Mouse (Mus musculus): ENCODE measurements at regions not wholly inside any gene's neighbourhood (a gene's known extent, or its start where the extent isn't known, plus 50 kb on each side); places are given as distances from the start of the nearest gene placed in this dataset.

DNA sequence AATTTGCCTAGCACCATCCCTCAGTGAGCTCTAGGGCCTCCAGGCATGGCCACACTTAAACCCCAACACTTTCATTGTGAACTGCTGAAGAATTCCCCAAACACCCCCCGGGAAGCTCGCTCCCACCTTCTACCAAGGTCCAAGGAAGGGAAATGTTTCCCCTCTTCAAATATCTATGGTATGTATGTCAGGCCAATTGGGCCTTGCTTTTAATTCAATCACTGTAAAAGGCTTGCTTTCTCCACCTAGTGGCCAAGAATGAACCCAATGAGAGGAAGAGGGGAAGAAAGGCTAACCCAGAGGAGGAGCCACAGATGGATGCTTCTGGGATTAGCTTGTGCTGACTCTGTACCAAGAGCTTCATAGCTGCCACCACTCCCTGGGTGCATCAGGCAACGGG is 336.3 kb upstream of the Tgfbr2 start:
- DNase-seq: no peak

DNA sequence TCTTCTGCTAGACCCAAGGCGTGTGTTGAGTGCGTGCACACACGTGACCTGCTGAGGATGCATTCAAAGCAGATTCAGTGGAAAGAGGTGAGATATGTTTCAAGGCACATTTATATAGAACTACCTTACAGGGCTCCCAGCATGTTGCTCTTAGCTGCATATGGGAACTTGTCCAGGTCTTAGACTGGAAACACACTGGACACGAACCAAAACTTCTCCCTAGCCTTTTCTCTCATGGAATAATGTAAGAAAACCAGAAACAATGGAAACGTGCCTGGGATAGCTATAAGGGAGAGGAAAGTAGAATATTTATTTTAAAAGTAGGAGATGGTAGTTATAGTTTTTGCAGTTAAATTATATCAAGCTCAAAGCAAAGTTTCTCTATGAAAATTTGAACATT is 332.6 kb upstream of the Tgfbr2 start:
- no peak for DNase-seq

DNA sequence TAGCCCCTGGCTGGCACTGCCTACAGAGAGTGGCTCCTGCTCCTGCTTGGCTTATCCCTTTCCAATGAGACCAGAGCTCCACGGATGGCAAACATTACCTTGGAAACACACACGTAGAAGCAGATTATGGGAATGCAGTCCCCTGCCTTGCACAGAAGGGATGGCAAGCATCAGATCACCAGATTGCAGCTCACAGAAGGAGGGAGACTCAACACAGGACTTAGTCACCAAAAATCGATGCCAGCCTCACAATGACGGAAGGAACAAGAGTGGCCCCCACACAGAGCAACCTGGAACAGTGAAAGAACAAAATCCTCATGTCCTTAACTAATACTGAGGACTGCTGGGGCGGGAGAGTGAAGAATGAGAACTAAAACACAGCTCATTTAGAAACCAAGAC is 327.7 kb upstream of the Tgfbr2 start:
- peak; percentile 72 to 79 for DNase-seq

DNA sequence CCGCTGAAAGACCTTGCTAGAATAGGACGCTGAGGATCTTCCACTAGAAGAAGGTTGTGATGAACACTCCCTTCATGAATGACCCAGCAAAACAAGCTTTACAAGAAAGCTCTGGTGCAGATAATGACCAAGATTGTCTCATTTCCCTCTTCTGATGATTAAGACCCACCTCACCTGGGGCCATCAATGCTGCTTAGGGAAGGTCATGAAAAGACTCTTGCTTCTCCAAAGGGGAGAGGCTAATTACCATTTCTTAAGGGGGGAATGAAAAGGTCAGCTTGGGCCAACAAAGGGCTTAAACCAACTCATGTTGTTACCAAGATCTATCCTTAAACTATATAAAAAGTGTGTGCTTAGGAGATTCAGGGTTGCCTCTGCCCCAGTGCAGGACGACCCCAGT is 325.8 kb upstream of the Tgfbr2 start:
- DNase-seq: no peak

DNA sequence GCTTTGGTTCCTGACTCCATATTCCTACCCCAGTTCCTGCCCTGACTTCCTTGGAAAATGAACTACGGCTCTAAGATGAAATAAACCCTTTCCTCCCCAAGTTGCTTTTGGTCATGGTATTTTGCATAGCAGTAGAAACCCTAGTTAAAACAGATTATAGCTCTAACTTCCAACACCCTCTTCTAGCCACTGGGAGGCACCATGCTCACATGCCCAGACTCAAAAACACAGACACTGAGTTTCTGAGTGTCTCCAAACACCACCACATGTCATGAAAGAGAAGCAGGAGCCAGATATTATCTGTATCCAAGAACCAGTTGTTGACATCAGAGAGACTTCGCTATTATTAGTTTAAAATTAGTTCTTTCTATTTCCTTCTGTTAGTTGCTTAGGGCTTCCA is 316.1 kb upstream of the Tgfbr2 start:
- DNase-seq: no peak

DNA sequence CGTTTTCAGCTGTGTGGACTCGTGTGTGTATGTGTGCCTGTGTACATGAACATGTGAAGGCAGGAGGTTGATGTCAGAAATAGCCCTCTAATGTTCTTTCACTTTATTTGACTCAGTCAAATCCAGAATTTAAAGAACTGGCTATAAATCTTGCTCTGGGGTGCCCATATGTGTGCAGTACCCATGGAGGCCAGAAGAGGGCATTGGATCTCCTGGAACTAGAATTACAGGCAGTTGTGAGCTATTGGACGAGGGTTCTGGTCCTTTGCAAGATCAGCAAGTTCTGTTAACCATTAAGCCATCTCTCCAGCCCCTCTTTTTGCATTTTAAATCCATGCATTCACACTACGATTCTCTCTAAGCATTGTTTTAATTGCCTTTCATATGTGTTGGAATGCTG is 314.6 kb upstream of the Tgfbr2 start:
- no peak for DNase-seq

DNA sequence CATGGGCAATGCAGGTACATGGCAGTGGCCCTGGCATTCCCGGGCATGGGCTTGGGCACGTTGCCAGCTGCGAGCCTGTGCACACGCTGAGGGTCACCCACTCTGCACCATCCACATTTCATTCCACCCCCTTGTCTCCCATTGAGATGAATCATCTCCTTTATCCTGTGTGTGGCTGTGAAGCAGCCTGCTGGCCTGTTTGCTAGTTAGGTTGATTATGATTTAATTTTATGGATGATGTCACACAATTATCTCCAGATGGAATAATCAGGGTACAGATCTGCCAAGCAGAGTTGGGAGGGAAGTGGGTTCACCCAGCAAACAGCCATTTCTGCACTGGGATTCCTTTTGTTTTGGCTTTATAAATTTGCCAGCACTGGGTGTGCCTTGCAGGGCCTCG is 314.1 kb upstream of the Tgfbr2 start:
- DNase-seq: peak; percentile 26 to 41

DNA sequence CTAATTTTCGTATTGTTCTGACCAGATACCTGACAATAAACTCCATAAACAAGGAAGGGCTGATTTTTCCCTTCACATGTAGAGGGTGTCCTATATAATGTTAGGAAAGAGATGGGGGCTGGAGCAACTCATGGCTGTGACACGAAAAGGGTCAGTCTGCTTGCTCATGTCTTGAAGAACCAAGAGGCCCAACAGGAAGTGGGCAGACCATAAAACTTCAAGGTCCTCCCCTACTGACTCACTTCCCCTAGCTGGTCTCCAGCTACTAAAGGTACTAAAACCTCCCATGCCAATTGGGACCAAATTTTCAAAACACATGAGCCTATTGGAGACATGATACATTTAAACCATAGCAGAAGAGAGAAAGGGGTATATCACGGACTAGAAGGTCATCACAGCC is 302.1 kb upstream of the Tgfbr2 start:
- no peak for DNase-seq

DNA sequence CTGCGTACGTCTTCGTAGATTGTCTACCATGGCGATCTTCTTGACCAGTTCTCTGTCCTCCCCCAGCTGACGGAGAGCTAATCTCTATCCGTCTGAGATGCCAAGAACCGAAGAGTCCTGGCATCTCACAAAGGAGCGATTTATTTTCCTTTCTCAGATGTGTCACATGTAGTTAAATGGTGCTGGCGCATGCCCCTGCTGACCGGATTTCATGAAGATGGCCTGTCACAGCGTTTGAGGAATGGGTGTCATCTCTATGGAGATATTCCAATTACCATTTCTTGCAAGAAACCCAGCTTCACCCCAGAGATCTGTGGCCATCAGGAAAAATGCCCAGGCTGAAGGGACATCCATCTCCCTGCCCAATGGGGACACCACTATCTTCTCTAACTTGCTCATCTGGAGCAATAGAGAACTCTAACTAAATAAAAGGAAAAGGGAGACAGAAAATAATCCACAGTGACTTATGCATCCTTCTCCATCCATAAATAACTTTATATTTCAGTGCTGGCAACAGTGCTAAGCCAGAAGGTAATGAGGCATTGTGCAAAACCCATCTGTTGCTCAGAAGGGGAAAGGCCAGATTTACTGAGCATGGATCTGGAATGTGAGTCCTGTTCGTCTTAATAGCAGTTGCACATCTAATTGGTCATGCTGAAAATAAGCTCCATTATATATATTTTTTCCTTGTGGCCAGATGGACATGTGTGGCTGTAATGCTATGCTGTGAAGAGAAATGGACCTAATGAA is 300.2 kb upstream of the Tgfbr2 start:
- DNase-seq: peak in 1 of 2 experiments; percentile 42

DNA sequence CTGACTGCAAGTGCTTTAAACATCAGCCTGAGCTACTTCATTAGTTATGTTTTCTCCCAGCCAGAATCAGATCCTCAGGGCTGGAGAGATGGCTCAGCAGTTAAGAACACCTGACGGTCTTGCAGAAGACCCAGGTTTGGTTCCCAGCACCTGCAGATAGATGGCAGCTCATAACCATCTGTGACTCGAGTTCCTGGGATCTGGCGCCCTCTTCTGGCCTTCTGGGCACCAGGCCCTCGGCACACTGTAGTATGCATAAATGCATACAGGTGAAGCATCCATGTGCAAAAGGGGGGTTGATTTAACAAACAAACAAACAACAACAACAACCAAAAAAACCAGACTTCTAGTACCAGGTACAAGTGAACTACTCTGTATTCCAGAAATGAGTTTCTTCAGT is 297.7 kb upstream of the Tgfbr2 start:
- no peak for DNase-seq

DNA sequence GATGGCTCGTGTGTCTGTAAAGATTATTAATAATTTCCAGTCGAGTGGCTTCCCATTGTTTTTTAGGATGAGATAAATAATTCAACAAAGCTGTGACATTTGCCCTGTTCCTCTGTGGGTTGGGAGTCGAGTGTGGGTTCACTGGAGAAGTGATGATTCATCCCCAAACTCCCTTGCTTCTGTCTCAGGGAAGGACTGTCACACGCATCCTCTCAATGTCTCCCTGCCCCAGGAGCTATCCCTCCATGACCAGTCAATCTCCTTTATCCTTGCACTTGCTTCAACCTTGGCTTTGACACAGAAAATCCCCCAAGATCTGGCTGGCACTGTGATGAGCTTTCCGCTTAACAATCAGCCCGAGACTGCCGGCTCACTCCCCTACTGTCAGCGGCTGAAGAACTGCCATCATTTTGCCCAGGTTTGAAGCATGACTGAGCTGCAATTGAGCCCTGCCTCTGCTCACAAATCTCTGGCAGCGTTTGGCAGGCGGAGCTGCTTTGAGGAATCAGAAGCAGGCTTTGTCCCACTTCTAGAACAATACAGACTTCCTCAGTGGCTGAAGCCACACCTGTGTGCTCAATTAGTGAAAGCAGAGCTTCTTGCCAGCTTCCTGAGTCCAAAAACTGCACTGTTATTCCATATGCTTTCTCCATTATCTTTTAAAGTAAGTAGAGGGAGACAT is 293.6 kb upstream of the Tgfbr2 start:
- DNase-seq: no peak

DNA sequence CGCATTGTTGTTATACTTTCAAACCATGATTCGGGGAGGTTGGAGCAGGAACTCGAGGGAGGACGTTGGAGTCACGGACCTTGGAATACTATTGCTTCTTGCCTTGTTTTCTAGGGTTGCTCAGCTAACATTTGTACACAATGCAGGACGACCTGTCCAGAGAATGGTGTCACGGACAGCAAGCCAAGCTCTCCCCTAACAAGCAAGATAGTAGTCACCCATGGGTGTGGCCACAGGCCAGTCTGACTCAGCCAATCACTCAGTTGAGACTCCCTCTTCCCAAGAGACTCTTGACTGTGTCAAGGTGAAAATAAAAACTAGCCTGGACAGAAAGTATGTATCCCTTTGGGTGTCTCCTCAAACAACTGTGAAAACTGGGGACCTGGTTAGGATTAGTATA is 291.2 kb upstream of the Tgfbr2 start:
- no peak for DNase-seq

DNA sequence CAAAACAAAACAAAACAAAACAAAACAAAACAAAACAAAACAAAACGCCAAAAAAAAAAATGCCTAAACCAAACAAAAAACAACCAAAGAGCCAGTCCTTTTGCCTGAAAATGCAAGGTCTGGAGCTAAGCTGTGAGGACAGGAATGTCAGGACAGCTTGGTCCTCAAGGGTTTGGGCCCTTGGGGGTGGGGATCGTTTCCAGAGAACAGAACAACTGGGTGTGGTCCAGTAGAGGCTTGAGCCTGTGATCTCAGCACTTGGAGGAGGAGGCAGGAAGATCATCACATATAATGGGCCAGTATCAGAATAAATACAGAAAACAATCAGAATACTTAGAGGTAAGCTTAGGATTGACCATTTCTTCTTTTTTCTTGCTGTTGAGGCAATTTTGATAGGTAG is 289.5 kb upstream of the Tgfbr2 start:
- DNase-seq: no peak

DNA sequence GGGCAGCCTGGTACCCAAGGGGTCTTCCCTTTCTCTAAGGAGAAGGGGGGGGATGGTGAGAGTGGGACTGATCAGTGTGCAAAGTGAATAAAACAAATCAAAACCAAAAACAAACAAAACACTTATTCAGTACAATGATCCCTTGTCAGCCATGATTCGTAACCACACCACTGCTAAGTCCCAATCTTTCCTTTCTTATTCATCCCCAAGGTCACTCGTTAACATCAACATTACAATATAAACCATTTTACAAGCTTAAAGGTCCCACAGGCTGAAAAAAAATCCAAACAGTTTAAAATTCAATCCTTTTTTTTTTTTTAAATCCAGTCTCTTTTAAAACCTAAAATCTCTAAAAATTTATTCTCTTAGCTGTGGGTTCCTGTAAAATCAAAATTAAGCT is 287.1 kb upstream of the Tgfbr2 start:
- DNase-seq: no peak

DNA sequence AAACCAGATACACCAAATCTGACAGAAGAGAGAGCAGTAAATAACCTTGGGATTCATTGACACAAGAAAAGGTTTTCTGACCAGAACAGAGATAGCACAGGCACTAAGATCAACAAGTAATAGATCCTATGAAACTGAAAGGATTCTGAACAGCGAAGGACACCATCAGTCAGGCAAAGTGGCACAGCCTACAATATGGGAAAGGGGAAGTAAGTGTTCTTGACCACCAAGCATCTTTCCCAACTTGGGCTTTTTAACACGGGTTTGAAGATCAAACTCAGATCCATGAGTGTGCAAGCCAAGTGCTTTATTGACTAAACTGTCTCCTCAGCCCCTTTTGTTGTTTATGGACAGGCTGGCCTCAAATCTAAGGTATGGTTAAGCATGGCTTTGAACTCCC is 284.9 kb upstream of the Tgfbr2 start:
- DNase-seq: no peak

DNA sequence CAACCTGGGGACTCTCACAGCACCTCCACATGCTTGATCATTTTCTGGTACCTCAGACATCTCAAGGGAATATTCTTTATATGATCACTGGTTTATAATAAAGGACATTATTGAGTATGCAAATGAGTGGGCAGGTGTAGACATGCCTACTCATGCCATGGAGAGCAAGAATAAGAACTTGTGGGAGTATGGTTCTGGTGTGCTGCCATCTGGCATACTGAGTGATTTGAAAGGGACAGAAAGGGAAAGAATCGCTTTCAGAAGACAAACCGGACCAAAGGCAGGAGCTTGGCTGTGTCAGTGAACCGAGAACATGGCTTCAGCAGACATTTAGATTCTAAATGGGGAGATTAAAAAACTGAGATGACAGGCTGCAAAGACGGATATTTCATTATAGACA is 276.9 kb upstream of the Tgfbr2 start:
- no peak for DNase-seq

DNA sequence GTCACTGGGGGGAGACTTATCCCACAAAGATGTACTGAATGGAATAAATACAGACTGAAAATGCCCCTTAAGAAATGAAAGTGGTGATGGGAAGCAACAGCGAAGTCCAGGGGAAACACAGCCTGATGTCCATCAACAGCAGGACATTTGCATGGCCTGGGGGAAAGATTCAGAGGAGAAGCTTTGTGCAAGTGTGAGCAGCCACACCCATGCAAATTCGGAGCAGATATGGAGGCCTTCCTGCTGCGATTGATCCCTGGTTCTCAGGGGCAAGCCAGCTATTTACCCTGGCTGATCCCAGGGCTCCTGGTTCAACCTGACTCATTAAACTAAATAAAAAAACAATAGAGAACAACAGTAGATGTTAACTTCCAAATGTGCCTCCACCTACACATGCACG is 275.7 kb upstream of the Tgfbr2 start:
- no peak for DNase-seq

DNA sequence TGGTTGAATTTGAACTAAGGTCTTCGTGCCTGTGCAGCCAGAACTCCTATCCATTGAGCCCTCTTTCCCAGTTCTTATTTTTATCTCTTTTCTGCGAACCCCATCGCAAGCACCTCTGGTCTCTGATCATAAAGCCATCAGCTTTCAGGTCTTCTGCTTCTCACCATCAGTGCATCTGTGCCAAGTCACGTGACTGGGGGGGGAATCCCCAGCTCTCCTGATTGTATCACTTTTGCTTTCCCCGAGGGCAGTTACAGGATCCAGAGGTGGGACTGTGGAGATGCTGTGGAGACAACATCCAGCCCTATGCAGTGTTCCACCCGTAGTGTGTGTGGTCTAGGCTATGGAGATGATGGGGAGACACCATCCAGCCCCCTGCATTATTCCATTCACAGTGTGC is 272.6 kb upstream of the Tgfbr2 start:
- DNase-seq: no peak

DNA sequence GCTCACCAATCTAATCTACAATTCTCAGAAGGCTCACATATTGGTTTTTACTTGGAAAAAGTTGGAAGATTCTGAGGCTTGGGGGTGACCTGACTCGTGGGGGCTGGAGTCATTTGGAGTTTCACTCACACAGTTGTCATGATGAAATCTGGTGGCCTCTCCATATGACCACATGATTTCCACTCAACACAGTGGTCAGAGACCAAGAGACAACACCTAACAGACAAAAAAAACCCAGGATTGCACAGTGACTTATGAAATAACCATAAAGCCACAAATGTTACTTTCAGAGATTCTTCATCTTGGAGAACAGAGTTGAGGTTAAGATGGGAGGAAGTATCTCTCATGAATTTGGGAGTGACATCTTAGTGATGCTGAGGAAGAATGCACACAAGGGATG is 263.4 kb upstream of the Tgfbr2 start:
- no peak for DNase-seq

DNA sequence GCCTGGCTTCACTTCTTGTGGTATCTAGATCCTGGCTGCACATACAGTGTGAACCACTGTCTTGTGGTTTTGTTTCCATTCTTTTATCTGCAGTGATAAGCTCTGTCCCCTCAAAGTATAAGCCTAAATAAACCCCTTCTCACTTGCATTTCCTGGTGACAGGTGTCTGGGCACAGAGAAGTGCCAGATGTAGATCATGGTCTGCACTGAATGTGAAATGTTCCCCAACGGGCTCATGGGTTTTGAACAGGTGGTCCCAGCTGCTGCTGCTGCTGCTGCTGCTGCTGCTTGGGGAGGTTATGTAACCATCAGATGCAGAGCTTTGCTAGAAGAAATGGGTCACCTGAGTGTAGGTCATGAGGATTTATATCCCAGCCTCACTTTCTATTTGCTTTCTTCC is 259.3 kb upstream of the Tgfbr2 start:
- DNase-seq: no peak

DNA sequence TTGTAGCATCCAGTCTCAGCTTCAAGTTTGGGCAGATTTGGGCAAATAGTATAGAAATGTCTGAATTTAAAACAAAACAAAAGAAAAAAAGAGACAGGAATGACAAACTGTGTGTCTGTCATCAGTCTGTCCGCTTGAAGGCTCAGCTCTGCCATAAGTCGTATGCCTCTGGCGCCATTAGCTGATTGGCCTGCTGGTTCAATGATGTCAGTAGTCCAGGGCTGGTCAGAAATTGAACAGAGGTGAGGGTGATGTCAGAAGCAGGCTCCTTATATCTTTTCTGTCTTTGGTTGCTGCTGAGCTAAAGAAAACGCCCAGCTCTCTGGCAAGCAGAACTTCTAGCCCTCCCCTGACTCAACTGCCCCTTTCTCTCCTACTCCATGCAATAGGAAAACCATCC is 253.9 kb upstream of the Tgfbr2 start:
- DNase-seq: no peak

DNA sequence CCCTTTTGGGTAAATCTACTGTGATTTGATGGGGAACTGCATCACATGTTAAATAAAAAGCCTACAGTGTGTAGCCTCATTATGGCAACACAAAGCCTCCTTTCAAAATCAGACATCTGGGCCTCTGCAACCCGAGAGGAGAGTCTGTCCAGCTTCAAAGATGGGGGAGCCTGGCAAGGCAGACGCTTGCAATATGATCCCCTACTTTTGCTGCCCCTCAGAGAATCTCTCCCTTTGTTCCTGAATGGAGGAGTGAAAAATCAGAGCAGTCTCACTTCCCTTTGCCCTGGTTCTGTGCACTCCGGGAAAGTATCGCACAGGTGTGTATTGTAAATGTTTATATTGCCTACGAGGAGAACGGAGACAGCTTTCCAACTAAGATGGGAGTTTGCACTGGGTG is 253.3 kb upstream of the Tgfbr2 start:
- DNase-seq: no peak

DNA sequence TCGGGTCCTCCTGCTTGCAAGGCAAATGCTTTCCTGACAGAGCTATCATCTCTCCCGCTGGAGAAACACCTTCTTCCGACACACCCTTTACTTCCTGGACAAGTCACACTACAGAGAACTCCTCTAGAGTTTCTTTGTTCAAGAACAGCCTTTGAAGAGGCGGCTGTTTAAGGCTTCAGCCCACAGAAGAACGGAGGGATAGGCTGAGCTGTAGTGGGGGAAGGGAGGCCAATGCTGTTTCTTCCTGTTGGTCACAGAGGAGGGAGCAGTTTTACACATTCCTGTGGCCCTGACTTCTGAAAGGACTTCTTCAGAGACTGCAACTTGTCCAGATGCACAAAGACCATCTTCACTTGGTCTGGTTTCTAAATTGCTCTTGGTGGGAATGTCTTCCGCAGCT is 252.1 kb upstream of the Tgfbr2 start:
- DNase-seq: no peak

DNA sequence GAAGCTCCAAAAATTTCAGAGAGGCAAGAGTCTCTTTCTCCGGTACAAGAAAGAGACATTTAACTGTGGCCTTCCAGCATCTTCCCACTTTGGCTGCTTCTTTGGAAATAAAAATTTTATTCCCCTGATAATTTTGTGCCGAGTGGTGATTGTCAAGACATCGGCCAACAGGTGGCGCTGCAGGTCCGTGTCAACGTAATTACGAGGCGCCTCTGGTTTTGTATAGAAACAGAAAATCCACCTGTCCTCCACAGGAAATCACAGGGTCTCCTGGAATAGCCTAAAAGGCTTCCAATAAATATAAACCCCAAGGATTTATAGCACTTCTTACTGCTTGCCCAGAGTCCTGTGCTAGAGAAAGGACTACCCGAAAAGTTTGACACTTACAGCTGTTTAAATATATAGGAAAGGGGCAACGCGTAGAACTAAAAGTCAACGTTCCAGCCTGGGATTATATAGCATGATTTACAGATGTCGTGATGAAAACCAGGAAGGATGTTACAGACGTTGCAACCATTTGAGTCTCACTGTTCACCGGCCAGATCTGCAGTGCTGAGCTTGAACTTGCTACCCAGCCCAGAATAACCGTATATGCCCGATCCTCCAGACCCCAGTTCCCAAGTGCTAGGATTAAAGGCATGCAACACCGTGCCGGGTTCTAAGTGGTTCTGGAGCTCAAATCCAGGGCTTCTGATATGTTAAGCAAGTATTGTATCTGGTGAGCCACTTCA is 251.3 kb upstream of the Tgfbr2 start:
- DNase-seq: peak; percentile 65 to 76
